Mouse (Mus musculus): ENCODE measurements around the gene Fntb. TPM values are rescaled to one million over a fixed set of nuclear protein-coding genes. Genes with fewer than 3 reads are reported as not detected.

The Fntb gene
- polyA plus RNA-seq, 1 experiment: 32.4 TPM

- Histone ChIP-seq H3K4me3 (ENCODE audit: insufficient read depth, low read length) (no peak overlapping the region), H3K4me1 (ENCODE audit: control insufficient read depth, insufficient read depth, low read length) (no peaks in the 10 kb centered on the region; the same call in 1 of the 2 replicates), H3K27ac (ENCODE audit: insufficient read depth, low read length) (no peak overlapping the region)
- no peak for TF ChIP-seq POLR2A (IDR thresholded peaks at IDR 0.05; ENCODE audit: extremely low read depth, insufficient read depth, low read length)
- no peak for TF ChIP-seq CTCF (IDR thresholded peaks at IDR 0.05; ENCODE audit: extremely low read depth, insufficient read depth, low read length)
Measured at GRCm38 (mm10) chr12:76948781-76949180, 183.4 kb downstream of the Fntb start.

GRCm38 (mm10) chr12:76950330-76950729 is 184.9 kb downstream of the Fntb start:
- Histone ChIP-seq H3K4me1 (ENCODE audit: control insufficient read depth, insufficient read depth, low read length) (peaks cover 4% of the 10 kb centered on the region; the same call in 1 of the 2 replicates), H3K4me3 (ENCODE audit: insufficient read depth, low read length) (no peak overlapping the region), H3K27ac (ENCODE audit: insufficient read depth, low read length) (no peak overlapping the region)
- TF ChIP-seq POLR2A (IDR thresholded peaks at IDR 0.05; ENCODE audit: extremely low read depth, insufficient read depth, low read length): no peak
- no peak for TF ChIP-seq CTCF (IDR thresholded peaks at IDR 0.05; ENCODE audit: extremely low read depth, insufficient read depth, low read length)

GRCm38 (mm10) chr12:76953750-76954363 is 188.5 kb downstream of the Fntb start:
- TF ChIP-seq POLR2A (IDR thresholded peaks at IDR 0.05; ENCODE audit: extremely low read depth, insufficient read depth, low read length) (no peak), CTCF (IDR thresholded peaks at IDR 0.05; ENCODE audit: extremely low read depth, insufficient read depth, low read length) (no peak)
- Histone ChIP-seq H3K4me3 (ENCODE audit: insufficient read depth, low read length) (no peak overlapping the region), H3K4me1 (ENCODE audit: control insufficient read depth, insufficient read depth, low read length) (peaks cover 8% of the 10 kb centered on the region; the same call in 1 of the 2 replicates), H3K27ac (ENCODE audit: insufficient read depth, low read length) (0 out of 2 replicates have a peak overlapping the region, but pooled peaks have one; percentile 1)

- Histone ChIP-seq H3K27ac (ENCODE audit: insufficient read depth, low read length) (peak overlapping the region; percentile 60), H3K4me1 (ENCODE audit: control insufficient read depth, insufficient read depth, low read length) (peaks cover 8% of the 10 kb centered on the region; the same call in 1 of the 2 replicates), H3K4me3 (ENCODE audit: insufficient read depth, low read length) (no peak overlapping the region)
- TF ChIP-seq POLR2A (IDR thresholded peaks at IDR 0.05; ENCODE audit: extremely low read depth, insufficient read depth, low read length) (no peak), CTCF (IDR thresholded peaks at IDR 0.05; ENCODE audit: extremely low read depth, insufficient read depth, low read length) (no peak)
Measured at GRCm38 (mm10) chr12:76954698-76955423, 189.5 kb downstream of the Fntb start.

GRCm38 (mm10) chr12:76957688-76958087 is 192.3 kb downstream of the Fntb start:
- no peak overlapping the region for H3K27ac ChIP-seq (ENCODE audit: insufficient read depth, low read length)
- TF ChIP-seq CTCF (IDR thresholded peaks at IDR 0.05; ENCODE audit: extremely low read depth, insufficient read depth, low read length) (no peak), POLR2A (IDR thresholded peaks at IDR 0.05; ENCODE audit: extremely low read depth, insufficient read depth, low read length) (no peak)
- H3K4me1 ChIP-seq (ENCODE audit: control insufficient read depth, insufficient read depth, low read length): peaks cover 8% of the 10 kb centered on the region
- H3K4me3 ChIP-seq (ENCODE audit: insufficient read depth, low read length): no peak overlapping the region

GRCm38 (mm10) chr12:76961052-76961931 is 195.9 kb downstream of the Fntb start:
- peak overlapping the region; percentile 35 for H3K27ac ChIP-seq (ENCODE audit: insufficient read depth, low read length)
- no peak for TF ChIP-seq CTCF (IDR thresholded peaks at IDR 0.05; ENCODE audit: extremely low read depth, insufficient read depth, low read length)
- TF ChIP-seq POLR2A (IDR thresholded peaks at IDR 0.05; ENCODE audit: extremely low read depth, insufficient read depth, low read length): no peak
- peak overlapping the region; percentile 65 for H3K4me3 ChIP-seq (ENCODE audit: insufficient read depth, low read length)
- peaks cover under 1% of the 10 kb centered on the region for H3K4me1 ChIP-seq (ENCODE audit: control insufficient read depth, insufficient read depth, low read length)

- Histone ChIP-seq H3K4me3 (ENCODE audit: insufficient read depth, low read length) (peak within 1 kb of the TSS; percentile 65), H3K27ac (ENCODE audit: insufficient read depth, low read length) (peak within 1 kb of the TSS; percentile 35)
- TF ChIP-seq POLR2A (IDR thresholded peaks at IDR 0.05; ENCODE audit: extremely low read depth, insufficient read depth, low read length) (peak; percentile 87), CTCF (IDR thresholded peaks at IDR 0.05; ENCODE audit: extremely low read depth, insufficient read depth, low read length) (no peak)
Measured at GRCm38 (mm10) chr12:76961932-76962891, 196.8 kb downstream of the Fntb start, which contains the start of gene Max. TSS of gene Max (minus strand) at chr12:76962201.

GRCm38 (mm10) chr12:76965089-76965488 is 199.7 kb downstream of the Fntb start:
- H3K4me1 ChIP-seq (ENCODE audit: control insufficient read depth, insufficient read depth, low read length): no peaks in the 10 kb centered on the region; the same call in none of the 2 replicates
- TF ChIP-seq POLR2A (IDR thresholded peaks at IDR 0.05; ENCODE audit: extremely low read depth, insufficient read depth, low read length) (no peak), CTCF (IDR thresholded peaks at IDR 0.05; ENCODE audit: extremely low read depth, insufficient read depth, low read length) (no peak)
- no peak overlapping the region for H3K4me3 ChIP-seq (ENCODE audit: insufficient read depth, low read length)
- no peak overlapping the region for H3K27ac ChIP-seq (ENCODE audit: insufficient read depth, low read length)

More at GRCm38 (mm10) chr12:76961932-76962891, 196.8 kb downstream of the Fntb start, which contains the start of gene Max:
- no peaks in the 10 kb centered on the region; the same call in none of the 2 replicates for H3K4me1 ChIP-seq (ENCODE audit: control insufficient read depth, insufficient read depth, low read length)
